Mouse (Mus musculus): Measurements from ENCODE around the gene Dmwd. TPM values are rescaled to one million over a fixed set of nuclear protein-coding genes. Genes with fewer than 3 reads are reported as not detected.

Gene Dmwd
- polyA plus RNA-seq, 1 experiment from 2014 or later: 18.7 TPM

DNA sequence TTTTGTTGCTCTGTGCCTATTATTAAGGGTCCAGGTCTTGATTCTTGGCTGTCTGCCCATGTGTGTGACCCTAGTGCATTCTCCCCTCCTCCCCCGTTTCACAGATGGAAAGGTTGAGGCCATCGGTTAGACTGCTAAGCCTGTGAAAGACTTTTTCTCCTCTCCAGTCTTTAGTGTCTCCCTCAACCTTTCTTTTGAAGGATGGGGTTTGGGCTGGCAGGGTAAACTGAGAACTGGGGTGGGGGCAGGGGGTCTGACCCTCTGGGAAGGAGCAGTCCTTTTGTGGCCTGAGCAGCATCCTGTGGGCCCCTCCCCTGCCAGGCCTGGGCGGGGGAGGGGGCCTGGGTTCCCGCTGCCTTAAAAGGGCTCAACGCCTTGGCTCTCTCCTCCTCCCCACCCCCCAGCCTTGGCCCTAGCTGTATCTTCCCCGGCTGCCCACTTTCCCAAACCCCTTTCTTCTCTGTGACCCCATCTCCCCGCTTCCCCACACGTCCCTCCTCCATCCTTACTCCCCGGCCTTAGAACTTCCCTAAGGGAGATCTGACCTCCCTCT is 9.0 kb downstream of the Dmwd start:
- H3K36me3 ChIP-seq: peaks cover 48% of the 10 kb centered on the region
- no peak overlapping the region; the same call in 1 of the 2 replicates for H3K9ac ChIP-seq
- H3K27me3 ChIP-seq: no peaks in the 10 kb centered on the region
- no peaks in the 10 kb centered on the region for H3K9me3 ChIP-seq (replicated peaks)
- peak overlapping the region; percentile 34 for H3K4me2 ChIP-seq (replicated peaks)
- H3K4me1 ChIP-seq: peaks cover 64% of the 10 kb centered on the region
- no peak for ATAC-seq (ENCODE audit: insufficient number of reproducible peaks, low FRiP score, low TSS enrichment, low read depth)
- peak overlapping the region; percentile 32 for H3K4me3 ChIP-seq (replicated peaks)
- H3K27ac ChIP-seq (replicated peaks): peak overlapping the region; percentile 52; the same call in 1 of the 2 replicates
- 27% methylated on average over 8 of the region's 9 CpGs for WGBS

- H3K27ac ChIP-seq (replicated peaks): peak overlapping the region; percentile 52
- 15% methylated on average over 6 of the region's 6 CpGs for WGBS
Measured at GRCm38 (mm10) chr7:19085495-19085894, 9.5 kb downstream of the Dmwd start.

DNA sequence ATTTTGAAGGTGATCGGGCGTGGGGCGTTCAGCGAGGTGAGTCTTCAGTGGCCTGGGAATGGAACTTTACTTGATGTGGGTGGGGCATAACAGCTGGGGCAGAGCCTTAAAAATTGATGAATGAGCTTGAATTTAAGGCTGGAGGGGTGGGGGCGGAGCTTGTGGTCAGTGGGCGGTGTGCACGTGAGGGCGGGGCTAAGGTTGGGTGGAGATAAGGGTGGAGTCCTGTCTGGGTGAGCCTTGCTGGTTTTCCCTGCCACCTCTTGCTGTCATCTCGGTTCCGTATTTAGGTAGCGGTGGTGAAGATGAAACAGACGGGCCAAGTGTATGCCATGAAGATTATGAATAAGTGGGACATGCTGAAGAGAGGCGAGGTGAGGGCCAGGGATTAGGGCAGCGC is 10.0 kb downstream of the Dmwd start:
- peak overlapping the region; percentile 52; the same call in 1 of the 2 replicates for H3K27ac ChIP-seq (replicated peaks)
- 19% methylated on average over 14 of the region's 14 CpGs for WGBS
- no peaks in the 10 kb centered on the region for H3K27me3 ChIP-seq
- no peaks in the 10 kb centered on the region for H3K9me3 ChIP-seq (replicated peaks)
- H3K36me3 ChIP-seq: peaks cover 41% of the 10 kb centered on the region
- H3K4me1 ChIP-seq: peaks cover 58% of the 10 kb centered on the region
- H3K4me2 ChIP-seq (replicated peaks): peak overlapping the region; percentile 34
- H3K4me3 ChIP-seq (replicated peaks): peak overlapping the region; percentile 32
- H3K9ac ChIP-seq: no peak overlapping the region
- no peak for ATAC-seq (ENCODE audit: insufficient number of reproducible peaks, low FRiP score, low TSS enrichment, low read depth)

More at GRCm38 (mm10) chr7:19085495-19085894, 9.5 kb downstream of the Dmwd start:
- H3K27me3 ChIP-seq: no peaks in the 10 kb centered on the region
- H3K4me3 ChIP-seq (replicated peaks): peak overlapping the region; percentile 32
- no peak for ATAC-seq (ENCODE audit: insufficient number of reproducible peaks, low FRiP score, low TSS enrichment, low read depth)
- H3K9ac ChIP-seq: no peak overlapping the region; the same call in 1 of the 2 replicates
- H3K36me3 ChIP-seq: peaks cover 46% of the 10 kb centered on the region
- no peaks in the 10 kb centered on the region for H3K9me3 ChIP-seq (replicated peaks)
- H3K4me1 ChIP-seq: peaks cover 63% of the 10 kb centered on the region
- H3K4me2 ChIP-seq (replicated peaks): peak overlapping the region; percentile 34

DNA sequence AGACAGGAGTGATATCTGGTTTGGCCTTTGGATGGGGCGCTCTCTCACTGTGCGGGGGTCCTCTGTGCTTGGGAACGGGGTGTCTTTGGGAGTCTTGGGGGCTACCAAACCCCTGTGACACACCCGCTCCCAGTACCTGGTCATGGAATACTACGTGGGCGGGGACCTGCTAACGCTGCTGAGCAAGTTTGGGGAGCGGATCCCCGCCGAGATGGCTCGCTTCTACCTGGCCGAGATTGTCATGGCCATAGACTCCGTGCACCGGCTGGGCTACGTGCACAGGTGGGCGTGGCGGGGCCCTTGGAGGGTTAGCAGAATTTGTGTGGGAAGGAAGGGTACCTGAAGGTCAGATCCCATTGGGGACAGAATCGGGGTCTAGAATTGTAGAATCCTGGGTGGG is 10.7 kb downstream of the Dmwd start:
- Histone ChIP-seq H3K27me3 (no peaks in the 10 kb centered on the region), H3K9me3 (replicated peaks) (no peaks in the 10 kb centered on the region), H3K36me3 (peaks cover 34% of the 10 kb centered on the region), H3K4me1 (peaks cover 56% of the 10 kb centered on the region), H3K4me3 (replicated peaks) (no peak overlapping the region), H3K4me2 (replicated peaks) (no peak overlapping the region), H3K9ac (no peak overlapping the region), H3K27ac (replicated peaks) (no peak overlapping the region)
- no peak for ATAC-seq (ENCODE audit: insufficient number of reproducible peaks, low FRiP score, low TSS enrichment, low read depth)
- 63% methylated on average over 18 of the region's 18 CpGs for WGBS

- Histone ChIP-seq H3K9me3 (replicated peaks) (no peaks in the 10 kb centered on the region), H3K4me2 (replicated peaks) (no peak overlapping the region), H3K4me3 (replicated peaks) (no peak overlapping the region), H3K27ac (replicated peaks) (no peak overlapping the region), H3K4me1 (peaks cover 55% of the 10 kb centered on the region), H3K9ac (no peak overlapping the region), H3K36me3 (peaks cover 23% of the 10 kb centered on the region), H3K27me3 (no peaks in the 10 kb centered on the region)
- WGBS: 39% methylated on average over 10 of the region's 10 CpGs
- ATAC-seq (ENCODE audit: insufficient number of reproducible peaks, low FRiP score, low TSS enrichment, low read depth): no peak
Measured at GRCm38 (mm10) chr7:19088813-19089212, 12.8 kb downstream of the Dmwd start.

DNA sequence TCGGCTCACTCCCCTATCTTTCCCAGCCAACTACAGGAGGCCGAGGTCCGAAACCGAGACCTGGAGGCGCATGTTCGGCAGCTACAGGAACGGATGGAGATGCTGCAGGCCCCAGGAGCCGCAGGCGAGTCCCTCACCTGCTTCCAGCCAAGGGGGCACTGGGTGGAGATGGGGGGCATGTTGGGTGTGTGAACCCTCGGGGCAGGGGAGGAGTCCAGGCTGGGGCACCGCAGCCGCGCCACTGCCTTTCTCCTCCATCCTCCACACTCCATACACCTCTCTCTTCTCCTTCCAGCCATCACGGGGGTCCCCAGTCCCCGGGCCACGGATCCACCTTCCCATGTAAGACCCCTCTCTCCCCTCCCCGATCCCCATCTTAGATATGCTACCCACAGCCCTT is 15.9 kb downstream of the Dmwd start:
- H3K36me3 ChIP-seq: peaks cover 24% of the 10 kb centered on the region
- no peaks in the 10 kb centered on the region for H3K27me3 ChIP-seq
- H3K27ac ChIP-seq (replicated peaks): peak overlapping the region; percentile 99; the same call in 1 of the 2 replicates
- H3K9me3 ChIP-seq (replicated peaks): no peaks in the 10 kb centered on the region
- peaks cover 38% of the 10 kb centered on the region for H3K4me1 ChIP-seq
- 36% methylated on average over 13 of the region's 17 CpGs for WGBS
- ATAC-seq (ENCODE audit: insufficient number of reproducible peaks, low FRiP score, low TSS enrichment, low read depth): no peak
- H3K4me2 ChIP-seq (replicated peaks): peak overlapping the region; percentile 74
- peak overlapping the region; percentile 86 for H3K4me3 ChIP-seq (replicated peaks)
- H3K9ac ChIP-seq: peak overlapping the region; percentile 51

DNA sequence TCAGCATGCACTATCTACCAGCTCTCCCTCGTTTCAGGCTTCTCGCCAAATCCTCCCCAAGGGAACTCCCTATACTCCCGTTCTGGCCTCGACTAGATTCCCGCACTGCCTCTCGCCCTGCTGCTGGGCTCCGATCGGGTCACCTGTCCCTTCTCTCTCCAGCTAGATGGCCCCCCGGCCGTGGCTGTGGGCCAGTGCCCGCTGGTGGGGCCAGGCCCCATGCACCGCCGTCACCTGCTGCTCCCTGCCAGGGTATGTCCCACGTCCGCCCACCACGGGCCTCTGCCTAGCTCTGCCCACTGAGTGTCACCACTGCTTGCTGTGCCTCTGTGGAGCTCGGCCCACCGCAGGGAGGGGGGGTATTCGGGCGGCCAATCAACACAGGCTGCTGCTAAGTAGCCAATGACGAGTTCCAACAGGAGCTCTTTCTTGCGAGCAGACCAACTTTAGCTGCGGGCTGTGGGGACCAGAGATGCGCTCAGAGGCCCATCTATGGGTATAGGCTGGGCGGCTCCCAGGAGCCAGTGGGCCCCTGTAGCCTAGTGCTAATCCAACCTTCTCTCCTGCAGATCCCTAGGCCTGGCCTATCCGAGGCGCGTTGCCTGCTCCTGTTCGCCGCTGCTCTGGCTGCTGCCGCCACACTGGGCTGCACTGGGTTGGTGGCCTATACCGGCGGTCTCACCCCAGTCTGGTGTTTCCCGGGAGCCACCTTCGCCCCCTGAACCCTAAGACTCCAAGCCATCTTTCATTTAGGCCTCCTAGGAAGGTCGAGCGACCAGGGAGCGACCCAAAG is 16.6 kb downstream of the Dmwd start:
- H3K4me2 ChIP-seq (replicated peaks): peak overlapping the region; percentile 74
- peak overlapping the region; percentile 51 for H3K9ac ChIP-seq
- H3K9me3 ChIP-seq (replicated peaks): no peaks in the 10 kb centered on the region
- peaks cover 43% of the 10 kb centered on the region for H3K4me1 ChIP-seq
- peak overlapping the region; percentile 99 for H3K27ac ChIP-seq (replicated peaks)
- H3K27me3 ChIP-seq: no peaks in the 10 kb centered on the region
- H3K4me3 ChIP-seq (replicated peaks): peak overlapping the region; percentile 86
- WGBS: 3% methylated on average over 38 of the region's 38 CpGs
- ATAC-seq (ENCODE audit: insufficient number of reproducible peaks, low FRiP score, low TSS enrichment, low read depth): peak; percentile 74
- peaks cover 26% of the 10 kb centered on the region for H3K36me3 ChIP-seq

DNA sequence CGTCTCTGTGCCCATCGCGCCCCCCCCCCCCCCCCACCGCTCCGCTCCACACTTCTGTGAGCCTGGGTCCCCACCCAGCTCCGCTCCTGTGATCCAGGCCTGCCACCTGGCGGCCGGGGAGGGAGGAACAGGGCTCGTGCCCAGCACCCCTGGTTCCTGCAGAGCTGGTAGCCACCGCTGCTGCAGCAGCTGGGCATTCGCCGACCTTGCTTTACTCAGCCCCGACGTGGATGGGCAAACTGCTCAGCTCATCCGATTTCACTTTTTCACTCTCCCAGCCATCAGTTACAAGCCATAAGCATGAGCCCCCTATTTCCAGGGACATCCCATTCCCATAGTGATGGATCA is 17.1 kb downstream of the Dmwd start:
- Histone ChIP-seq H3K27ac (replicated peaks) (peak overlapping the region; percentile 99), H3K4me3 (replicated peaks) (peak overlapping the region; percentile 86), H3K36me3 (peaks cover 23% of the 10 kb centered on the region), H3K27me3 (no peaks in the 10 kb centered on the region), H3K4me2 (replicated peaks) (peak overlapping the region; percentile 74), H3K9me3 (replicated peaks) (no peaks in the 10 kb centered on the region), H3K4me1 (peaks cover 49% of the 10 kb centered on the region), H3K9ac (peak overlapping the region; percentile 51; the same call in 1 of the 2 replicates)
- peak; percentile 26; the same call in 1 of the 2 replicates for ATAC-seq (ENCODE audit: insufficient number of reproducible peaks, low FRiP score, low TSS enrichment, low read depth)
- under 1% methylated on average over 11 of the region's 15 CpGs for WGBS

DNA sequence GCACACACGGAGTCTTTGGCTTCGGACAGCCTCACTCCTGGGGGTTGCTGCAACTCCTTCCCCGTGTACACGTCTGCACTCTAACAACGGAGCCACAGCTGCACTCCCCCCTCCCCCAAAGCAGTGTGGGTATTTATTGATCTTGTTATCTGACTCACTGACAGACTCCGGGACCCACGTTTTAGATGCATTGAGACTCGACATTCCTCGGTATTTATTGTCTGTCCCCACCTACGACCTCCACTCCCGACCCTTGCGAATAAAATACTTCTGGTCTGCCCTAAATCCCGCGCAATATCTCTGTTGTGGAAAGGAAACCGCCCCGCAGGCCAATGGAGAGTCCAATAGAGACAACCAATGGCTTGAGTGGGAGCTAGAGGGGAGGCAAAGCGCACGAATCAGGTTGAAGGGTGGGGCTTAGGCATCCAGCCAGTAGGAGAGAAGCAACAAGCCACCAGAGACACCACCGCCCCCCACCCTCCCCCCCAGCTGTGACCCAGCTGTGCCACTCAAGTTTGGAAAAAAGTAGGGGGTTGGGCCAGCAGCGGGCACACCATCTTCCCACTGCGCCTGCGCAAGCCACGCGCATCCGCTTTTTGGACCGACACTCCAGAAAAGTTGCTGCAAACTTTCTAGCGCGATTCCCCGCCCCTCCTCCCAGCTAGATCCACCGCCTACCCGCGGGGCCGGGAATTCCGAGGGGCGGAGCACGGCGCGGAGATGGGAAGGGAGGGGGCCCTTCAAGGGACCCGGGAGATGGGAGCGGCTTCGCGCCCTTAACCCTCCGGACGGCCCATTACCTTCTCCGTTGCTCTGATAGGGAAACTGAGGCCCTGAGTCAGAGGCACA is 17.7 kb downstream of the Dmwd start:
- Histone ChIP-seq H3K4me2 (replicated peaks) (peak overlapping the region; percentile 74), H3K4me1 (peaks cover 51% of the 10 kb centered on the region), H3K4me3 (replicated peaks) (peak overlapping the region; percentile 86), H3K27me3 (no peaks in the 10 kb centered on the region), H3K9me3 (replicated peaks) (no peaks in the 10 kb centered on the region), H3K27ac (replicated peaks) (peak overlapping the region; percentile 99), H3K9ac (peak overlapping the region; percentile 85), H3K36me3 (peaks cover 18% of the 10 kb centered on the region)
- ATAC-seq (ENCODE audit: insufficient number of reproducible peaks, low FRiP score, low TSS enrichment, low read depth): peak; percentile 86
- WGBS: under 1% methylated on average over 45 of the region's 45 CpGs

- H3K27me3 ChIP-seq: no peaks in the 10 kb centered on the region
- H3K27ac ChIP-seq (replicated peaks): peak within 1 kb of the TSS; percentile 99
- H3K4me2 ChIP-seq (replicated peaks): peak within 1 kb of the TSS; percentile 74
- H3K9ac ChIP-seq: peak within 1 kb of the TSS; percentile 85
- ATAC-seq (ENCODE audit: insufficient number of reproducible peaks, low FRiP score, low TSS enrichment, low read depth): peak; percentile 5; the same call in 1 of the 2 replicates
- H3K9me3 ChIP-seq (replicated peaks): no peaks in the 10 kb centered on the region
- WGBS: under 1% methylated on average over 19 of the region's 36 CpGs
- peaks cover 18% of the 10 kb centered on the region for H3K36me3 ChIP-seq
- H3K4me1 ChIP-seq: peaks cover 56% of the 10 kb centered on the region
- H3K4me3 ChIP-seq (replicated peaks): peak within 1 kb of the TSS; percentile 86
Measured at GRCm38 (mm10) chr7:19094471-19094825, 18.4 kb downstream of the Dmwd start, which contains the start of gene Six5. Gene Six5, plus strand, starts transcription at chr7:19094594.
